Mouse (Mus musculus) CH12.LX (cell line): ENCODE results near the gene Urad. TPM values are rescaled to one million over a fixed set of nuclear protein-coding genes. Genes with fewer than 3 reads are reported as not detected.

Experiments used
- DNase-seq: peaks from one replicate; pipeline ENCODE4 v3.0.0-alpha.2; 2013; ENCODE audit errors: extremely low read depth
- H3K27ac ChIP-seq: 2 replicates; pipeline ENCODE4 v1.5.1; 2012; ENCODE audit warnings: low read depth, mild to moderate bottlenecking, control low read depth, moderate library complexity; ENCODE audit not compliant: insufficient read depth
- H3K27me3 ChIP-seq: replicated peaks from 2 replicates; pipeline ENCODE3; 2012; ENCODE audit warnings: inconsistent platforms
- H3K36me3 ChIP-seq, 2 experiments: replicated peaks in 1 of 2; 2 replicates each; pipeline versions ENCODE3 to v1.6.1; 2012; ENCODE audit warnings: inconsistent platforms in 1 of 2, low read length in 1 of 2, mild to moderate bottlenecking in 1 of 2, mixed read lengths in 1 of 2, moderate library complexity in 1 of 2; ENCODE audit not compliant: control insufficient read depth in 1 of 2, insufficient read depth in 1 of 2
- H3K4me1 ChIP-seq, 2 experiments: 2 replicates each; pipeline ENCODE4 v1.6.1; 2012; ENCODE audit warnings: inconsistent platforms in 1 of 2, moderate library complexity in 1 of 2; ENCODE audit not compliant: insufficient read depth in 2 of 2, control insufficient read depth in 1 of 2
- H3K4me2 ChIP-seq: 2 replicates; pipeline ENCODE4 v1.6.1; 2012; ENCODE audit warnings: low read depth, mild to moderate bottlenecking, control low read depth; ENCODE audit not compliant: poor library complexity, insufficient read depth, severe bottlenecking
- H3K4me3 ChIP-seq, 3 experiments: fragments of 150-350 bp in 1 of 3; sonication (generic) in 1 of 3; replicated peaks in 1 of 3; 2 replicates each; pipeline versions ENCODE3 to v1.5.1; 2011 to 2012; ENCODE audit warnings: low read depth in 2 of 3, low read length in 2 of 3, mild to moderate bottlenecking in 2 of 3, moderate library complexity in 2 of 3, control low read depth in 1 of 3, improper control_type of control experiment in 1 of 3, inconsistent platforms in 1 of 3, mixed read lengths in 1 of 3; ENCODE audit not compliant: poor library complexity in 1 of 3
- H3K79me2 ChIP-seq: replicated peaks from 2 replicates; pipeline ENCODE4 v1.6.1; 2012; ENCODE audit warnings: mild to moderate bottlenecking, moderate library complexity; ENCODE audit not compliant: control insufficient read depth, poor library complexity, insufficient read depth, severe bottlenecking; ENCODE audit errors: extremely low read depth
- H3K9ac ChIP-seq: 2 replicates; pipeline ENCODE4 v1.6.1; 2012; ENCODE audit warnings: low read depth, mild to moderate bottlenecking, control low read depth, moderate library complexity; ENCODE audit not compliant: insufficient read depth
- H3K9me3 ChIP-seq: replicated peaks from 2 replicates; pipeline ENCODE3; 2012; ENCODE audit warnings: low read length, inconsistent platforms, mixed read lengths
- BHLHE40 ChIP-seq: IDR thresholded peaks from 2 replicates; pipeline ENCODE4 v1.6.1; 2011; ENCODE audit warnings: mild to moderate bottlenecking, low read depth, low read length, improper control_type of control experiment
- CHD2 ChIP-seq: IDR thresholded peaks from 2 replicates; pipeline ENCODE4 v1.6.1; 2011; ENCODE audit warnings: low read length, improper control_type of control experiment
- CTCF ChIP-seq, 2 experiments: IDR thresholded peaks in 1 of 2; conservative IDR thresholded peaks in 1 of 2; 2 replicates each; pipeline ENCODE4 v1.5.1; 2011 to 2012; ENCODE audit warnings: low read depth in 2 of 2, low read length in 2 of 2, improper control_type of control experiment in 1 of 2, inconsistent platforms in 1 of 2, mild to moderate bottlenecking in 1 of 2, moderate library complexity in 1 of 2
- E2F4 ChIP-seq: IDR thresholded peaks from 2 replicates; pipeline ENCODE4 v1.6.1; 2011; ENCODE audit warnings: low read depth, low read length, improper control_type of control experiment; ENCODE audit not compliant: insufficient replicate concordance
- ELF1 ChIP-seq: IDR thresholded peaks from 2 replicates; pipeline ENCODE4 v1.6.1; 2014; ENCODE audit warnings: low read depth, mild to moderate bottlenecking, inconsistent platforms, low read length, improper control_type of control experiment
- HCFC1 ChIP-seq: IDR thresholded peaks from 2 replicates; pipeline ENCODE4 v1.6.1; 2012; ENCODE audit warnings: low read depth, mild to moderate bottlenecking, inconsistent platforms, low read length, improper control_type of control experiment
- JUN ChIP-seq: IDR thresholded peaks from 2 replicates; pipeline ENCODE4 v1.6.1; 2011; ENCODE audit warnings: low read depth, mild to moderate bottlenecking, low read length, improper control_type of control experiment, moderate library complexity; ENCODE audit not compliant: insufficient read depth
- KAT2A ChIP-seq: IDR thresholded peaks from 2 replicates; pipeline ENCODE4 v1.6.1; 2012; ENCODE audit warnings: low read length, improper control_type of control experiment, inconsistent platforms; ENCODE audit not compliant: insufficient replicate concordance
- MAX ChIP-seq: IDR thresholded peaks from 2 replicates; pipeline ENCODE4 v1.6.1; 2011; ENCODE audit warnings: low read length, improper control_type of control experiment
- MXI1 ChIP-seq: IDR thresholded peaks from 2 replicates; pipeline ENCODE4 v1.6.1; 2011; ENCODE audit warnings: mild to moderate bottlenecking, low read depth, low read length, improper control_type of control experiment
- MYC ChIP-seq: IDR thresholded peaks from 2 replicates; pipeline ENCODE4 v1.6.1; 2011; ENCODE audit warnings: low read depth, mild to moderate bottlenecking, improper control_type of control experiment, low read length
- POLR2A ChIP-seq: IDR thresholded peaks from 2 replicates; pipeline ENCODE4 v1.6.1; 2011; ENCODE audit warnings: low read depth, mild to moderate bottlenecking, improper control_type of control experiment, low read length
- SIN3A ChIP-seq: IDR thresholded peaks from 2 replicates; pipeline ENCODE4 v1.6.1; 2012; ENCODE audit warnings: low read length, improper control_type of control experiment, inconsistent platforms
- TBP ChIP-seq: conservative IDR thresholded peaks from 2 replicates; pipeline ENCODE4 v1.6.1; 2011; ENCODE audit warnings: low read depth, low read length, improper control_type of control experiment
- TCF12 ChIP-seq: IDR thresholded peaks from 2 replicates; pipeline ENCODE4 v1.6.1; 2014; ENCODE audit warnings: low read depth, mild to moderate bottlenecking, inconsistent platforms, low read length, improper control_type of control experiment
- USF1 ChIP-seq: IDR thresholded peaks from 2 replicates; pipeline ENCODE4 v1.6.1; 2014; ENCODE audit warnings: low read depth, mild to moderate bottlenecking, inconsistent platforms, low read length, improper control_type of control experiment
- ZKSCAN1 ChIP-seq: IDR thresholded peaks from 2 replicates; pipeline ENCODE4 v1.6.1; 2012; ENCODE audit warnings: low read depth, inconsistent platforms, low read length, improper control_type of control experiment, borderline replicate concordance
- ZMIZ1 ChIP-seq: IDR thresholded peaks from 2 replicates; pipeline ENCODE4 v1.6.1; 2012; ENCODE audit warnings: low read depth, mild to moderate bottlenecking, inconsistent platforms, low read length, improper control_type of control experiment
- ZNF384 ChIP-seq: IDR thresholded peaks from 2 replicates; pipeline ENCODE4 v1.6.1; 2012; ENCODE audit warnings: low read depth, low read length, improper control_type of control experiment, inconsistent platforms
- dilution Hi-C: fragments of 300-500 bp; cut with MboI; formaldehyde crosslinking; loops from 2 replicates; pipeline ENCODE4 v1.14.3; 2020; ENCODE audit warnings: low sequenced_read_pairs; ENCODE audit not compliant: extremely low pct_unique_long_range_greater_than_20kb, extremely low pct_ligation_motif_present
- in situ Hi-C: fragments of 300-500 bp; cut with MboI; formaldehyde crosslinking; loops from 3 replicates; pipeline ENCODE4 v1.14.3; 2019; ENCODE audit warnings: low sequenced_read_pairs, low pct_ligation_motif_present, low pct_unique_long_range_greater_than_20kb, mixed read lengths
- polyA plus RNA-seq: library from polyadenylated mRNA; unstranded; fragments of >175 nt; gene quantifications from 2 replicates; pipeline ENCODE4 v1.2.1, GENCODE M21; 2012; ENCODE audit warnings: low read depth; ENCODE audit not compliant: insufficient read length
- total RNA-seq, 2 experiments: library from RNA; depleted of rRNA; stranded (reverse); fragments of 300-350 nt in 1 of 2; fragments of >200 nt in 1 of 2; gene quantifications; 2 replicates each; pipeline ENCODE4 v1.2.3; 2012 to 2014

The Urad gene
- total and polyA plus RNA-seq, 3 experiments = not detected

DNA sequence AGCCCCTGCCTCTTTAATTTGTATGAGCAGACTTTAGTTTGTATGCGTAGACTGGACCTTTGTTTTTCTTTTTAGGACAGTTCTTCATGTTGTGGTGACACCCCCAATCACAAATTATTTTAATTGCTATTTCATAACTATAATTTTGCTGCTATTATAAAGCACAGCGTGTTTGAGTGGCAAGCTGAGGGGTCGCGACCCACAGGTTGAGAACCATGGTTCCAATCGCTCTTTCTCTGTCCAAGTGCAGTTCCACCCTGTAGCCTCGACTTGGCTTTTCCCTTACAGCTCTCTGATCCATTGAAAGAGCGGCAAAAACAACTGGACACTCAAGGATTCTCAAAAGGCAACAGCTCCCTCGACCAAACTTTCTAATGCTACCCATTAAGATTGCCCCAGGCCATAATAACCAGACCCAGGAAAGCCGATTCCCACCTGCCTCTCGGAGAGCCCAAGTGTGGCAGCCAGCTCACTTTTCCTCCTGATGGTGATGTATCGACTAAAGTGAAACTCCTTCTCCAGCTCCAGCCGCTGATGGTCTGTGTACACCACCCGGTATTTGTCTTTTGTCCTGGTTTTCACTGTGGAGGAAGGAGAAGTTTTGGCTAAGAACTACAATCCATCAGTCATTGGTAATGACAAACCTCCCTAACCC lies 19.4 kb downstream of the Urad start:
- no peak for DNase-seq
- Histone ChIP-seq H3K27ac (no peak overlapping the region), H3K36me3 (no peaks in the 10 kb centered on the region), H3K9me3 (peaks cover 16% of the 10 kb centered on the region), H3K9ac (no peak overlapping the region), H3K27me3 (peaks cover 61% of the 10 kb centered on the region), H3K79me2 (no peaks in the 10 kb centered on the region), H3K4me2 (no peak overlapping the region), H3K4me3 (no peak overlapping the region), H3K4me1 (peaks cover 0 to 10% of the 10 kb centered on the region in 2 experiments; a peak in 2 of 4 replicates)
- dilution Hi-C loops (no loop called here), in situ Hi-C loops (loop anchor here (25.0 kb wide), 1 partner anchor 616 kb away; no protein-coding TSS in a partner anchor)
- TF ChIP-seq JUN (no peak), TBP (no peak), CHD2 (peak; percentile 96)

DNA sequence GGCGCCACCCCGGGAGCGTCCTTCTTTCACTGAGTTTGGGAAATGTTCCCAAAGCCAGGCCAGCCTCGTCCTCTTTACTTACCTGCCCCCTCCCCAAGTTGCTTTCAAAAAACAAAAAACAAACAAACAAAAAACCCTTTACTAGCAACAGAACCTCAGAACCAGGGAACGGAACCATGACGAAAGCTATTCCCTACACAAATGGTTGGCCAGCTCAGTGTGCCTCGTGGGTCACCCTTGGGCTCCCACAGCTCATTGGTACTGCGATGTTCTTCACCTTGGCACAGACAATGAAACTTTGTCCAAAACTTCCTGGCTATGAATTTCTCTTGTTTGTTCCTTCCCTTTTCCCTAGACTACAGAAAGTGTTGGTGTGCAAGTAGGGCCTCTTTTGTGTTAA lies 20.1 kb downstream of the Urad start:
- in situ Hi-C loops = loop anchor here (25.0 kb wide), 1 partner anchor 615 kb away; no protein-coding TSS in a partner anchor
- H3K4me2 ChIP-seq = no peak overlapping the region
- TF ChIP-seq USF1 (no peak), BHLHE40 (no peak), E2F4 (no peak), TCF12 (no peak), HCFC1 (no peak), MXI1 (no peak), POLR2A (no peak), ZKSCAN1 (no peak), CTCF (conservative IDR thresholded peaks at IDR 0.05 in 1 of 2, IDR thresholded peaks at IDR 0.05 in 1 of 2; ENCODE audit: low read depth in 2 of 2, low read length in 2 of 2) (no peak), ZMIZ1 (no peak), ELF1 (no peak), MYC (no peak), SIN3A (no peak), KAT2A (no peak), TBP (no peak), MAX (no peak), JUN (no peak), ZNF384 (no peak)
- TF ChIP-seq, all 38 proteins: peak for 0
- Histone ChIP-seq H3K27ac (no peak overlapping the region), H3K9me3 (peaks cover 15% of the 10 kb centered on the region), H3K4me1 (peaks cover 0 to 10% of the 10 kb centered on the region in 2 experiments; a peak in 2 of 4 replicates), H3K9ac (no peak overlapping the region), H3K36me3 (no peaks in the 10 kb centered on the region), H3K27me3 (peaks cover 68% of the 10 kb centered on the region), H3K79me2 (no peaks in the 10 kb centered on the region), H3K4me3 (no peak overlapping the region)
- dilution Hi-C loops = no loop called here
- no peak for DNase-seq
